Mouse (Mus musculus): ENCODE data around the gene Ankef1. TPM values are rescaled to one million over a fixed set of nuclear protein-coding genes. Genes with fewer than 3 reads are reported as not detected.

The Ankef1 gene
- polyA plus RNA-seq (2012; rRNA removed; ENCODE audit: low replicate concordance) = 0.19 TPM in 1 of 2 replicates, not detected in the other

GRCm38 (mm10) chr2:136501651-136502050 is at the start of gene Ankef1:
Gene Ankef1, plus strand, starts transcription at chr2:136501910.

Other genes starting within 250 kb of the Ankef1 start
- gene Pak7, start 113.9 kb upstream of the Ankef1 start, polyA plus RNA-seq (2012; rRNA removed; ENCODE audit: low replicate concordance) = not detected in 2 replicates
- 1.2 and 2.5 TPM in 2 replicates for gene Snap25, start 211.5 kb downstream of the Ankef1 start, polyA plus RNA-seq (2012; rRNA removed; ENCODE audit: low replicate concordance)

Measured in duodenum, adult 2 months (tissue).